Mouse (Mus musculus) brain, embryonic 14.5 days (tissue): ENCODE measurements around the gene Lrp8.

Experiments used
- CTCF ChIP-seq: fragments of 200-500 bp; IDR thresholded peaks from 2 replicates; pipeline ENCODE4 v1.5.1; 2012; ENCODE audit warnings: inconsistent platforms, mild to moderate bottlenecking, moderate library complexity, borderline replicate concordance; ENCODE audit not compliant: insufficient read depth, insufficient read length; ENCODE audit errors: extremely low read depth
- POLR2A ChIP-seq: fragments of 200-500 bp; IDR thresholded peaks from 2 replicates; pipeline ENCODE4 v1.6.1; 2012; ENCODE audit warnings: mild to moderate bottlenecking, inconsistent platforms, borderline replicate concordance; ENCODE audit not compliant: poor library complexity, insufficient read depth, insufficient read length, severe bottlenecking; ENCODE audit errors: extremely low read depth

DNA sequence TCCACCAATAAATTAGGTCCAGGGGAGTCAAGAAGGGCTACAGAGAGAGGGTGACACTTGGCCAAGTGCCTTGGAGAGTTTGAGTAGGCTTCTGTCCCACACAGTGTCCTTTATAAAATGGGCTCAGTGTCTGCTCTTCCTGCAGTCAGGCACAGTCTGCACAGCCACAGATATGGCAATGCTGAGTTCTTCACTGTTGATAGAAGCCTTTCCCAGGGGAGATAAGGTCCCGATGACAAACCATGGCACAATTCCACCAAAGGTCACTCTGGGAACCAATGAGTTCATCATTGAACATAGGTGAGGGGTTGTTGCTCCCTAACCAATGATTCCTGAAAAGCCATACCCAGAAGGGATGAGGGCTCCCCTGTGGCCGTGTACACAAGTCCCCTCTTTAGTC, 27.2 kb upstream of the Lrp8 start:
- TF ChIP-seq CTCF (no peak), POLR2A (no peak)
